Mouse (Mus musculus) liver, adult 2 months (tissue): ENCODE results near the gene Rps3. TPM values are rescaled to one million over a fixed set of nuclear protein-coding genes. Genes with fewer than 3 reads are reported as not detected.

ENCODE experiments used
- DNase-seq: peaks from one replicate; pipeline ENCODE4 v3.0.0-alpha.2; 2011; ENCODE audit warnings: low read depth, low spot score; ENCODE audit errors: extremely low read depth
- H3K27ac ChIP-seq: fragments of 200-500 bp; replicated peaks from 2 replicates; pipeline ENCODE4 v1.5.1; 2012; ENCODE audit warnings: low read depth, mild to moderate bottlenecking, control low read depth, inconsistent platforms, low read length; ENCODE audit not compliant: insufficient read depth
- H3K27me3 ChIP-seq: fragments of 200-500 bp; 2 replicates; pipeline ENCODE4 v1.6.1; 2012; ENCODE audit warnings: mild to moderate bottlenecking, moderate library complexity, low read length, inconsistent platforms; ENCODE audit not compliant: control insufficient read depth, insufficient read depth
- H3K36me3 ChIP-seq: fragments of 200-500 bp; 2 replicates; pipeline ENCODE4 v1.6.1; 2012; ENCODE audit warnings: low read length, inconsistent platforms; ENCODE audit not compliant: control insufficient read depth, insufficient read depth
- H3K4me1 ChIP-seq: fragments of 200-500 bp; 2 replicates; pipeline ENCODE4 v1.6.1; 2011; ENCODE audit warnings: low read length; ENCODE audit not compliant: control insufficient read depth, insufficient read depth
- H3K4me3 ChIP-seq: fragments of 200-500 bp; 2 replicates; pipeline ENCODE4 v1.5.1; 2011; ENCODE audit warnings: low read depth, mild to moderate bottlenecking, control low read depth, low read length, moderate library complexity; ENCODE audit not compliant: insufficient read depth
- H3K79me2 ChIP-seq: fragments of 200-500 bp; 2 replicates; pipeline ENCODE4 v1.6.1; 2012; ENCODE audit warnings: inconsistent platforms, mild to moderate bottlenecking, low read length, moderate library complexity; ENCODE audit not compliant: control insufficient read depth, insufficient read depth
- H3K9ac ChIP-seq: fragments of 200-500 bp; 2 replicates; pipeline ENCODE4 v1.6.1; 2012; ENCODE audit warnings: low read depth, mild to moderate bottlenecking, control low read depth, inconsistent platforms, low read length
- CTCF ChIP-seq: fragments of 200-500 bp; IDR thresholded peaks from 2 replicates; pipeline ENCODE4 v1.5.1; 2011; ENCODE audit warnings: low read depth, low read length, control low read depth
- POLR2A ChIP-seq: fragments of 200-500 bp; IDR thresholded peaks from 2 replicates; pipeline ENCODE4 v1.6.1; 2011; ENCODE audit warnings: low read length, control low read depth; ENCODE audit not compliant: insufficient read depth; ENCODE audit errors: extremely low read depth
- WGBS: fragments of 180-500 bp; shearing (Covaris S2); methylation state at CpG from one replicate; pipeline ENCODE4 v1.1.7; 2018; 5-methylcytosine and 5-hydroxymethylcytosine counted together
- polyA plus RNA-seq: library from polyadenylated mRNA; depleted of rRNA; stranded (reverse); fragments of >200 nt; gene quantifications from 2 replicates; pipeline ENCODE4 v1.2.3, GENCODE M21; 2012
- total RNA-seq: library from RNA; depleted of rRNA; stranded (reverse); fragments of >200 nt; gene quantifications from 2 replicates; pipeline ENCODE4 v1.2.3, GENCODE M21; 2014

Gene Rps3
- total and polyA plus RNA-seq, 2 experiments: 147 to 473 TPM

DNA sequence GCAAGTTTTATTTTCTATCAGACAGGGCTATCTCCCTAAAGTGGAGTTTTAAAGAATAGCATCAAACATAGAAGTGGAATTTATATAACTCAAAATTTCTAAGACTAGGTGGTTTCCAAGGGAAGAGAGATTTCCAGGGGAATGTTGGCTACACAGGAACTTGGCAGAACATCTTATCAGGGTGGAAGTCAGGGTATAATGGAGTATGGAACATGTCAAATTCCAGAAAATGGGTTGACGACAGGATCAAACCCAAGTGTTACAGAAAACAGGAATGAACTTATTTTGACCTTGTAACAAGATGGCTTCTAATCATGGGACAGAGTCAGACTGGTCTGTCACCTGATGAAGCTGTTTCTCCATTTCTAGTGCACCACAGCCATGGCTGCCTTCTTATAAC, 1.1 kb upstream of the Rps3 start:
- Histone ChIP-seq H3K9ac (no peak overlapping the region), H3K27me3 (no peaks in the 10 kb centered on the region), H3K79me2 (peaks cover 15% of the 10 kb centered on the region; the same call in 1 of the 2 replicates), H3K36me3 (peaks cover 25% of the 10 kb centered on the region), H3K4me1 (peaks cover 16% of the 10 kb centered on the region), H3K27ac (peak overlapping the region; percentile 38; the same call in 1 of the 2 replicates), H3K4me3 (no peak overlapping the region)
- DNase-seq: no peak
- TF ChIP-seq CTCF: no peak
- TF ChIP-seq POLR2A: no peak
- WGBS: 82% methylated on average over 1 of the region's 1 CpGs

- no peak for TF ChIP-seq CTCF
- no peak for TF ChIP-seq POLR2A
- peaks cover 16% of the 10 kb centered on the region for H3K4me1 ChIP-seq
- DNase-seq: no peak
- peaks cover 15% of the 10 kb centered on the region; the same call in 1 of the 2 replicates for H3K79me2 ChIP-seq
- H3K9ac ChIP-seq: no peak overlapping the region
- WGBS: 44% methylated on average over 8 of the region's 8 CpGs
- no peak overlapping the region; the same call in 1 of the 2 replicates for H3K27ac ChIP-seq
- no peaks in the 10 kb centered on the region for H3K27me3 ChIP-seq
- H3K36me3 ChIP-seq: peaks cover 31% of the 10 kb centered on the region
- no peak overlapping the region for H3K4me3 ChIP-seq
These were observed 384 bp upstream of the Rps3 start for GRCm38 (mm10) chr7:99483924-99484319.

DNA sequence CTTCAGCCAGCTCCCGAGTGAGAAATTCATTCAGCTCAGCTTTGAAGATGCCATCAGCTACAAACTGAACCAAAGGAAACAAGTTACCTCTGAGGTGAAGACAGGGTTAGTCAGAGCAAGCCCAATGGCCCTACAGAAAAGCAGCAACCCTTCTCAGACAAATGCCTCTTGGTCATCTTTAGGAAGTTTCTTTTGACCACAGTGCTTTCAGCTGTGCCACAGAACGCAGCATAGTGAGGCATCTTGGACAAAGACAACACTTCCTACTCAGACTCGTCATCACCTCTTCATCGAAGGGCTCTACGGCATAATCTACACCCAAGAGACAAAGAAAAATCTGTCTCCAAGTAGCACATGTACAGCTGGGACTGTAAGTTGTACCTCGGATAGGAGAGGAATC, 901 bp downstream of the Rps3 start:
- Histone ChIP-seq H3K4me3 (peak overlapping the region; percentile 58), H3K79me2 (peaks cover 15% of the 10 kb centered on the region; the same call in 1 of the 2 replicates), H3K27me3 (no peaks in the 10 kb centered on the region), H3K27ac (peak overlapping the region; percentile 22; the same call in 1 of the 2 replicates), H3K4me1 (peaks cover 16% of the 10 kb centered on the region), H3K36me3 (peaks cover 44% of the 10 kb centered on the region), H3K9ac (peak overlapping the region; percentile 86)
- no peak for TF ChIP-seq CTCF
- TF ChIP-seq POLR2A: no peak
- under 1% methylated on average over 6 of the region's 6 CpGs for WGBS
- DNase-seq: no peak

- DNase-seq: no peak
- Histone ChIP-seq H3K27me3 (no peaks in the 10 kb centered on the region), H3K4me1 (peaks cover 11% of the 10 kb centered on the region), H3K36me3 (peaks cover 48% of the 10 kb centered on the region), H3K9ac (no peak overlapping the region), H3K79me2 (peaks cover 4% of the 10 kb centered on the region; the same call in 1 of the 2 replicates), H3K4me3 (no peak overlapping the region), H3K27ac (no peak overlapping the region)
- TF ChIP-seq POLR2A: no peak
- no peak for TF ChIP-seq CTCF
- WGBS: 92% methylated on average over 5 of the region's 5 CpGs
These were observed 6.3 kb downstream of the Rps3 start for GRCm38 (mm10) chr7:99477235-99477634.

DNA sequence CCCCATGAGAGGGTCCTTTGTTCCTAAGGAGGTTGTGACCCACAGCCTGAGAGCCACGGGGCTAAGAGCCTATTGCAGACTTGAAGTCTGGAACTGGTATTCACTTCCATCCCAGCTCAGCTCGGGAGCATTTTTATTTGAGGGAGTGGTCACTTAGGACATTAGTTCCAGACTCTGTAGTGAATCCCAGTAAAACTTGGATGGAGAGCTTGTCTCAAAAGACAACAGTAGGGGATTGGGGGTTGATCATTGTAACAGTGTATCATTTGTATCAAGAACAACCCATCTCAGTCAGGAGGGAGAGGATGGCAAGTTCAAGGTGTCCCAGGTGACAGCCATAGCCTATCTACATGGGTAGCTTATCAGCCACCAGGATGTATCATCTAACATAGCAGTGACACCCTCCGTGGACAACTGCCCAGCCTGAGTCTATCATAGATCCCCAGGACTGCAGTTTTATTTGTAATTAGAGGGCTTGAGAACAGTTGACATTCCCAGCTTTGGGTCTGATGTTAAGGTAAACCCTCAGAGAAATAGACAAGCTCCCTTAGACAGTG, 6.9 kb downstream of the Rps3 start:
- peaks cover 42% of the 10 kb centered on the region for H3K36me3 ChIP-seq
- no peak overlapping the region for H3K27ac ChIP-seq
- TF ChIP-seq POLR2A (no peak), CTCF (no peak)
- no peaks in the 10 kb centered on the region for H3K27me3 ChIP-seq
- H3K4me3 ChIP-seq: no peak overlapping the region
- H3K4me1 ChIP-seq: peaks cover 5% of the 10 kb centered on the region; the same call in 1 of the 2 replicates
- DNase-seq: no peak
- no peaks in the 10 kb centered on the region for H3K79me2 ChIP-seq
- WGBS: 65% methylated on average over 3 of the region's 3 CpGs
- no peak overlapping the region for H3K9ac ChIP-seq

DNA sequence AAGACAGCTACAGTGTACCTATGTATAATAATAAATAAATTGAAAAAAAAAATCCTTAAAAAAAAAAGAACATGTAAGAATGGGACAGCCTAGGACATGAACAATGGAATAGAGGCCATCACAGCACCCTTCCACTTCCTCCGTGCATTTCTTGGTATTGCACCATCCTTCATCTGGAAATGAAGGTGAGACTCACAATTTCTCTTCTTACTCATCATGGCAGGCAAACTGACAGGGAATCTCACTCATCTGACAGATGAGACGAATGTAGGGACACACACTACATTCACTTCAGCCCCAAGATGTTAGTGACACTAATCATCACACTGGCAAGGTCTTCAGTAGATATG, 8.0 kb downstream of the Rps3 start:
- DNase-seq: no peak
- Histone ChIP-seq H3K4me1 (0 out of 2 replicates have a peak, but pooled peaks cover 2% of the 10 kb centered on the region), H3K36me3 (peaks cover 31% of the 10 kb centered on the region), H3K27ac (no peak overlapping the region), H3K79me2 (no peaks in the 10 kb centered on the region), H3K4me3 (no peak overlapping the region), H3K27me3 (no peaks in the 10 kb centered on the region), H3K9ac (no peak overlapping the region)
- 91% methylated on average over 2 of the region's 2 CpGs for WGBS
- TF ChIP-seq POLR2A (no peak), CTCF (no peak)
